Mouse (Mus musculus) gastrocnemius, adult 18-20 months (tissue): Measurements from ENCODE around the gene Ikzf3. TPM values are rescaled to one million over a fixed set of nuclear protein-coding genes. Genes with fewer than 3 reads are reported as not detected.

Experiments used
- DNase-seq: peaks from one replicate; pipeline ENCODE4 v3.0.0; 2021; ENCODE audit warnings: low spot score
- total RNA-seq, 2 experiments: library from RNA; stranded (reverse); gene quantifications; 2 replicates each; pipeline ENCODE4 v1.2.3; 2021

Ikzf3 gene
- total RNA-seq, 2 experiments from 2014 or later: 0.14 TPM; not detected in 1

GRCm38 (mm10) chr11:98475630-98476433 is 70.0 kb downstream of the Ikzf3 start:
- no peak for DNase-seq

GRCm38 (mm10) chr11:98474967-98475366 is 70.9 kb downstream of the Ikzf3 start:
- no peak for DNase-seq

GRCm38 (mm10) chr11:98473916-98474479 is 71.8 kb downstream of the Ikzf3 start:
- no peak for DNase-seq

DNA sequence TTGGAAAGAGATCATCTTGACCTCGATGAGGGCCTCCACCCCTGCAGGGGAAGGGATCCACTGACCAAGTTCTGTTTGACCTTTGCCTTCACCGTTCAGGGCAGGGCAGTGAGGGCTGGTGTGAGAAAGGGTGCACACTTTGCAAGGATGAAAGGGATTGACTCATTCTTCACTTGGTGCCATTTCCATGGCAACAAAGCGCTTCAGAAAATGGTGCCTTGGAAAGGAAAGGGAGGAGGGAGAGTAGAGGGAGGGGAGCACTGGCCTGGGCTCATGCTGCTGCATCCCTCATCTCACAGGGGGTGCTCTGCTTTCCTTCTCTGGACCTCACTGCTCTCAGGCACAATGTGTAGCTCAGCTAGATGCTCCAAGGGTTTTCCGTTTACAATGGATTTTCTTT is 73.1 kb downstream of the Ikzf3 start:
- DNase-seq: no peak

GRCm38 (mm10) chr11:98470795-98471194 is 75.0 kb downstream of the Ikzf3 start:
- no peak for DNase-seq

DNA sequence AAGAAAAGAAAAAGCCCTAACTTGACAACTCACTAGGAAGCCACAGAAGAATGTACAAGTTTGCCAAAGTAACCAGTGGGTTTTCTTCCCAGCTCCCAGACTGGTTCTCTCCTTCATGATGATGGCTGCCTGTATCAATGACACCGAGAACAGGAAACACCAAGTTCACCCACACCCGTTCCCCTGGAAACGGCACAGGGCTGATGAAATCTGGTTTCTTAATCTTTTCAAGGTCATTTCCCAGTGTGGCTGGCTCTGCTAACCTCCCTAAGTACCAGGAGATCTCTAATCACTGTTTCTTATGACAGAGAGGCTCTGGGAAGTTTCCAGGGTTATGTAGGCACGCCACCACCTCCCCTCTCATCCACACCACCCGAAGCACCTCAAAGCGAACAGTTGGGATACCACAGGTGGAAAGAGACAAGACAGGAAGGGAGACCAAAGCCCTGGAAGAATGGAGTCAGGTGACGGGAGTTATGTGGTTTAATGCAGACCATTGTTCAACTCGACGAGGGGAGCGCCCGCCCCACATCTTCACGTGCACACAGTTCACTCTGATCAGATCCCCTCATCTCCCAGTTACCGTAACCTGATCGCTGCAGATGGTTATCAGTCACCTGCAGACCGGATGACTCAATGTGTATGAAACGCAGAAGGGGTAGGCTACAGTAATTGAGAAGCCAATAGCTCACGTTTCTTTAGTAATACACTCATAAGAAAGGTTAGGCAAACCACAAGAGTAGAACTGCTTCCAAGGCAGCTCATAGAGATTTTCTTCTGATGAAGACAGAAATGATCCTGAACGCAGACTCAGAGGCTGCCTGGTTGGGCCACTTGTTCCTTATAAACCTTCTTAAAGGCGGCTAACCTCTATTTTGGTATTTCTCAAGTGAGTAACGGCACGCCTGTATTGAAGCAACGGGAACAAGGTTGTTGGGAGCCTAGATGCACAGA is 75.8 kb downstream of the Ikzf3 start:
- DNase-seq: no peak

- DNase-seq: no peak
Measured at GRCm38 (mm10) chr11:98464516-98464915, 81.3 kb downstream of the Ikzf3 start.

GRCm38 (mm10) chr11:98463911-98464310 is 81.9 kb downstream of the Ikzf3 start:
- DNase-seq: no peak

- no peak for DNase-seq
Measured at GRCm38 (mm10) chr11:98462255-98462654, 83.6 kb downstream of the Ikzf3 start.

DNA sequence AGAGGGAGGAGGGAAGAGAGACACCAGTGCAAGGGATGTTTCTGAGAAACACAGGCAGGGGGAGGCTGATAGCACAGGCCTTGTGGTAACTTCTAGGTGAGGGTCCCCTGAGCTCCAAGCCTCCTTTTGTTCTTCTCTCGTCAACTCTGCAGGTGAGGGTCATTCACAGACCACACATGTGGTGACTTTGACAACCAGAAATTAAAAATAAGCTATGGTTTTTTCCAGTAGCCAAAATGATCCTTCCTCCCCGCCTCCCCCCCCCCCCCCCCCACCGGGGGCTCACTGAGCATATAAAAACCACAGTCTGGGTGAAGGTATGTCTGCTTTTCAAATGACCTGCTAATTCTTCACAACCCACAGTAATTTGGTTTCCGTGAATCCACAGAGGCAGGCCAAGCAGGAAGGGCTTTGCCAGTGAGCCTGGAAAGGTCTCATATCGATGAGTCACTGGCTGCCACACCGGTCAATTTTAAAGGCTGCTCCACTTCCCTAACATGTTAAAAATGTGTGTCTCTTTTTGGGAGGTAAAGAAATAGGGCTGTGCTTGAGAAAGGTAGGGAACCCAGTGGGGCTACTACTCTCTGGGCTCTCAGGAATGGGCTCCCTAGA is 84.6 kb downstream of the Ikzf3 start:
- no peak for DNase-seq

DNA sequence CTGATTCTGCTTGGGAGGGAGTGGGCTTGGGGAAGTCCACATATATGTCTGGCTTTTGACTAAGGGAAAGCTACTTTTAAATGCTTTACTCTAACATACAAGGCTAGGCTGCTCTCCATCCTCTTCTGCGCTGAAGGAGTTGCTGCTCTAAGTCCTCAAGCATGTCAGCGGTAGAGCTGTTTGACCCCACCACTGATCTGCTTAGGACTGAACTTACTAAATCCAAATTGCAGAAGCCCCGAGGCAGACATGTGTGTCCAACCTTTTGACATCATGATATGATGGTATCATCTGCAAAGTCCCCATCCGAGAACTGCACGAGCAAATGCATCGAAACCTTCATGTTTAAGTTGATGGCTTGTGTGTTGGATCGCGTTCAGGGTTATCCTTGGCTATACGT is 86.0 kb downstream of the Ikzf3 start:
- DNase-seq: no peak

- no peak for DNase-seq
Measured at GRCm38 (mm10) chr11:98459071-98459741, 86.6 kb downstream of the Ikzf3 start.

GRCm38 (mm10) chr11:98458121-98458990 is 87.5 kb downstream of the Ikzf3 start:
- no peak for DNase-seq

DNA sequence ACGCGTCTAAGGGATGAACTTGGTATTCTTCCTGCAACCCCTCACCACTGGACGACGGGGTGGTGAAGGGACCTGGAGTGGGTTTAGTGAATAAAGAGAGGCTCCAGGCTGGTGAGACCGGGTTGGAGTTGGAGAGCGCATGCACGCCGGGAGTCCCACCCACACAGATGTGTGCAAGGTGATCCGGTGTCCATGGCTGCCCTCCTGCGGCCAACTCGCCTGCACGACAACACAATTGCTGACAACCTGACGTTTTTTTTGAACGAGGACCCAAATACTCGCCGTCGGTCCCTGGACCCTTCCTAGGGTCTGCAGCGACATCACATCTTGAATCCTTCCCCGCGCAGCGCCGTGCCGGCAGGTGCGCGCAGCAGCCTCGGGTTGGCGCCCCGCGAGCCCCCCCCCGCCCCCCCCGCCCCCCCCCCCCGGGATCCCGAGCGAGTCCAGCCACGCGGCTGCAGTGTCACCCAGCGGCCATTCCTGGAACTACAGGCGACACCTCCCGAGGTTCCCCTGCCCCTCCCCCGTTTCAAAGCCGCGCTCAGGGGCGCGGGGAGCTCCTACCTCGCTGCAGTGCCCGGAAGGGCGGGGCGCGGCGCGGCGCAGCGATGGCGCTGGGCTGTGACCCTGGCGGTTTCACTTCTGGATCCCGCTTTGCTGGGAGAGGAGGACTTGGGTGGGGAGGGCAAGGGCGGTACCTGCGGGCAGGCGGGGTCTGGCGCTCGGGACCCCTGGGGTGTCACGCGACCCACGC is 88.3 kb downstream of the Ikzf3 start:
- peak; percentile 79 for DNase-seq

DNA sequence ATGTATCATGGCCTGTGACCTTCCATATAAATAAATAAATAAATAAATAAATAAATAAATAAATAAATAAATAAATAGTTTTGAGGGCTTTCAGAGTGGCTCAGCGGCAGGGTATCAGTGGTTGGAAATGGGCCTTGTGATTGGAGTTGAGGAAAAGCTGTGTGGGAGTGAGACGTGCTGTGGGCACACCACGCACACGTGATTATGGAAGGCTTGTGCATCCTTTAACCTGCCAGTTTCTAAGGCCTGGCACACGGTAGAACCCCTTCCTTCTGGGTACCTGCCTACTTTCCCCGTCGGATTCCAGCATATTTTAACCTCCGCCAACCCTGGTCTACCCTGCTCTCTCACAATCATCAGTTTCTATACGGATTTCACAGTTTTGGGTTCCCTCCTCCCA is 88.9 kb downstream of the Ikzf3 start:
- DNase-seq: no peak

- DNase-seq: no peak
Measured at GRCm38 (mm10) chr11:98456545-98456944, 89.3 kb downstream of the Ikzf3 start.

DNA sequence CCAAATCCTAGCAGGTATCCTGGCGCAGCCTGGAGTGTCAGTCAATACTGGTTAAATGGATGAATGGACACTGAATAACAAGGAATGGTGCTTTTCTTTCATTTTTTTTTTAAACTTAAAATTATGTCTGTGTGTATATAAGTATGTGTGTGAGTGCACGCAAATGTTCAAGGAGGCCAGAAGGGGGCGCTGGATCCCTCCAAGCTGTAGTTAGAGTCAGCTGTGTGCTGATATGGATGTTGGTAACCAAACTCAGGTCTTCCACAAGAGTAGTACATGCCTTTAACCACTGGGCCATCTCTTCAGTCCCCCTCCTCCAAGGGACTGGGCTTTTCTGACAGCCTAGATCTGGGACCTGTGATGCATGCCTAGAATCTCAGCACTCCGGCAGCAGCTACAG is 90.3 kb downstream of the Ikzf3 start:
- DNase-seq: no peak

DNA sequence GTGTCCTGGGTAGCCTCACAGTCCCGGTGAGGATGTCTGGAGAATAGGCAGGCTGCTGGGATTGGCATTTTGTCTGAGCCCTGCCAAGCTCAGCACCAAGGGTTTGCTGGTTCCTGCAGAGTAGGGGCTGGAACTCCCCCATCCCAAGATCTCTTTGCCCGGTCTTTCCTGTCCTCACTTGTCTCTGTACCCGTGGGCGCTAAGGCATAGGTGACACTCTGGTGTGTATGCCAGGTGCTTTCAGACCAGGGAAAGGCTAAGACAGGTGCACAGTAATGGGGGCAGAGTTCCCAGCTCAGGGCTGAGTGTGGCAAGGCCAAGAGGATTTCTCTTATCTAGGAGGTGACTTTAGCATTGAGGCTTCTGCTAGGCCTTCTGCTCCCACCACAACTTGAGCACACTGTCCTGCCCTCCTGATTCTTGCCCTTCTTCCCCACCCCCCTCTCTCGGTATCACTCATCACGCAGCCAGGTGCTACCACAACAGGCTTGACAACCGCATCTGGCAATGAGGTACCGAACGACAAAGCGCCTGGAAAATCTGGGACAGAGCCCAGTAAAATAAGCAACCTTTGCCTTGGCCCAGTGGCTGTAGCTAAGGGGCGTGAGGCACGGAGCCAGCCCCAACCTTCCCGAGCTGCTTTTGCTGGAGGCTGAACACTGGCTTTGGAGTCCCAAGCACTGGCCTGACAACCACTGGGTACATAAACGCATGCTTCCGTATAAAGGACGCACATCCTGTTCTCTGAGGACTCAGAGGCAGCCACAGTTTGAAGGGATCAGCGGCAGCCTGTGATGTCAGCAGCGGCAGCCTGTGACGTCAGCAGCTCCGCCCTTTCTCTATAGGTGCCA is 95.7 kb downstream of the Ikzf3 start:
- DNase-seq: no peak
